Mouse (Mus musculus) kidney, embryonic 15.5 days (tissue): ENCODE measurements at regions not wholly inside any gene's neighbourhood (a gene's known extent, or its start where the extent isn't known, plus 50 kb on each side); places are given as distances from the start of the nearest gene placed in this dataset.

Source experiments
- ATAC-seq: fragments of 200-750 bp; cut with Nextera tagmentation; replicated peaks from 2 replicates; pipeline ENCODE4 v1.8.0; 2017; ENCODE audit warnings: moderate TSS enrichment; ENCODE audit not compliant: low FRiP score
- H3K27ac ChIP-seq: fragments of 300-500 bp; sonication (generic); 2 replicates; pipeline ENCODE4 v1.5.1; 2015; ENCODE audit warnings: mild to moderate bottlenecking, inconsistent platforms
- H3K27me3 ChIP-seq: fragments of 300-500 bp; sonication (generic); 2 replicates; pipeline ENCODE4 v1.6.1; 2015; ENCODE audit warnings: inconsistent platforms
- H3K36me3 ChIP-seq: fragments of 300-500 bp; sonication (generic); 2 replicates; pipeline ENCODE4 v1.6.1; 2015; ENCODE audit warnings: inconsistent platforms
- H3K4me1 ChIP-seq: fragments of 300-500 bp; sonication (generic); 2 replicates; pipeline ENCODE4 v1.6.1; 2015; ENCODE audit warnings: inconsistent platforms
- H3K4me2 ChIP-seq: fragments of 300-500 bp; sonication (generic); 2 replicates; pipeline ENCODE4 v1.6.1; 2015; ENCODE audit warnings: moderate library complexity, mild to moderate bottlenecking, inconsistent platforms
- H3K4me3 ChIP-seq: fragments of 300-500 bp; sonication (generic); replicated peaks from 2 replicates; pipeline ENCODE4 v1.5.1; 2015; ENCODE audit warnings: mild to moderate bottlenecking, inconsistent platforms
- H3K9ac ChIP-seq: fragments of 300-500 bp; sonication (generic); 2 replicates; pipeline ENCODE4 v1.6.1; 2015; ENCODE audit warnings: mild to moderate bottlenecking, inconsistent platforms
- H3K9me3 ChIP-seq: fragments of 300-500 bp; sonication (generic); replicated peaks from 2 replicates; pipeline ENCODE4 v1.6.1; 2016; ENCODE audit warnings: inconsistent platforms
- WGBS: fragments of 180-500 bp; shearing (Covaris S2); methylation state at CpG from one replicate; pipeline ENCODE4 v1.1.7; 2015; ENCODE audit warnings: mixed read lengths; 5-methylcytosine and 5-hydroxymethylcytosine counted together

GRCm38 (mm10) chr2:131688282-131688681 lies 126.2 kb upstream of the Adra1d start:
- WGBS, result 91% methylated on average over 2 of the region's 2 CpGs

GRCm38 (mm10) chr2:131687449-131687848 lies 125.4 kb upstream of the Adra1d start:
- Histone ChIP-seq H3K27me3 (no peaks in the 10 kb centered on the region), H3K36me3 (no peaks in the 10 kb centered on the region), H3K4me2 (no peak overlapping the region), H3K9me3 (no peaks in the 10 kb centered on the region), H3K4me3 (no peak overlapping the region), H3K9ac (no peak overlapping the region), H3K4me1 (no peaks in the 10 kb centered on the region), H3K27ac (no peak overlapping the region)
- WGBS, result 86% methylated on average over 2 of the region's 2 CpGs
- no peak for ATAC-seq

More at GRCm38 (mm10) chr2:131688282-131688681, 126.2 kb upstream of the Adra1d start:
- no peak overlapping the region for H3K4me2 ChIP-seq
- no peaks in the 10 kb centered on the region for H3K9me3 ChIP-seq
- no peaks in the 10 kb centered on the region for H3K36me3 ChIP-seq
- no peaks in the 10 kb centered on the region for H3K4me1 ChIP-seq
- no peak for ATAC-seq
- no peaks in the 10 kb centered on the region for H3K27me3 ChIP-seq
- no peak overlapping the region for H3K4me3 ChIP-seq
- no peak overlapping the region for H3K27ac ChIP-seq
- no peak overlapping the region for H3K9ac ChIP-seq

GRCm38 (mm10) chr2:131686748-131687147 lies 124.7 kb upstream of the Adra1d start:
- Histone ChIP-seq H3K4me3 (no peak overlapping the region), H3K4me2 (no peak overlapping the region), H3K36me3 (no peaks in the 10 kb centered on the region), H3K27ac (no peak overlapping the region), H3K27me3 (no peaks in the 10 kb centered on the region), H3K9ac (no peak overlapping the region), H3K4me1 (no peaks in the 10 kb centered on the region), H3K9me3 (no peaks in the 10 kb centered on the region)
- 65% methylated on average over 2 of the region's 2 CpGs for WGBS
- no peak for ATAC-seq

GRCm38 (mm10) chr2:131685326-131685725 lies 123.2 kb upstream of the Adra1d start:
- ATAC-seq, result no peak
- Histone ChIP-seq H3K9ac (no peak overlapping the region), H3K4me1 (no peaks in the 10 kb centered on the region), H3K27ac (no peak overlapping the region), H3K27me3 (no peaks in the 10 kb centered on the region), H3K36me3 (no peaks in the 10 kb centered on the region), H3K4me3 (no peak overlapping the region), H3K4me2 (no peak overlapping the region), H3K9me3 (no peaks in the 10 kb centered on the region)
- WGBS, result 90% methylated on average over 3 of the region's 3 CpGs

- ATAC-seq, result no peak
- no peaks in the 10 kb centered on the region for H3K4me1 ChIP-seq
- no peak overlapping the region for H3K27ac ChIP-seq
- H3K4me3 ChIP-seq, result no peak overlapping the region
- H3K9me3 ChIP-seq, result no peaks in the 10 kb centered on the region
- H3K4me2 ChIP-seq, result no peak overlapping the region
- WGBS, result 88% methylated on average over 2 of the region's 2 CpGs
- H3K27me3 ChIP-seq, result no peaks in the 10 kb centered on the region
- no peak overlapping the region for H3K9ac ChIP-seq
- H3K36me3 ChIP-seq, result no peaks in the 10 kb centered on the region
These were observed 121.7 kb upstream of the Adra1d start for GRCm38 (mm10) chr2:131683734-131684133.

GRCm38 (mm10) chr2:131678484-131678883 lies 116.4 kb upstream of the Adra1d start:
- H3K4me2 ChIP-seq, result no peak overlapping the region
- no peaks in the 10 kb centered on the region for H3K36me3 ChIP-seq
- H3K4me3 ChIP-seq, result no peak overlapping the region
- no peaks in the 10 kb centered on the region for H3K9me3 ChIP-seq
- WGBS, result 58% methylated on average over 2 of the region's 2 CpGs
- H3K9ac ChIP-seq, result no peak overlapping the region
- H3K27me3 ChIP-seq, result no peaks in the 10 kb centered on the region
- H3K4me1 ChIP-seq, result no peaks in the 10 kb centered on the region
- no peak for ATAC-seq
- H3K27ac ChIP-seq, result no peak overlapping the region

- WGBS, result 97% methylated on average over 1 of the region's 1 CpGs
- no peak overlapping the region for H3K27ac ChIP-seq
These were observed 114.7 kb upstream of the Adra1d start for GRCm38 (mm10) chr2:131676736-131677135.

GRCm38 (mm10) chr2:131674872-131675271 lies 112.8 kb upstream of the Adra1d start:
- Histone ChIP-seq H3K4me1 (no peaks in the 10 kb centered on the region), H3K27ac (no peak overlapping the region), H3K36me3 (no peaks in the 10 kb centered on the region), H3K4me3 (no peak overlapping the region), H3K9me3 (no peaks in the 10 kb centered on the region), H3K27me3 (no peaks in the 10 kb centered on the region), H3K4me2 (no peak overlapping the region), H3K9ac (no peak overlapping the region)
- ATAC-seq, result no peak
- 90% methylated on average over 6 of the region's 6 CpGs for WGBS

More at GRCm38 (mm10) chr2:131676736-131677135, 114.7 kb upstream of the Adra1d start:
- Histone ChIP-seq H3K36me3 (no peaks in the 10 kb centered on the region), H3K4me2 (no peak overlapping the region), H3K4me1 (no peaks in the 10 kb centered on the region), H3K9ac (no peak overlapping the region), H3K9me3 (no peaks in the 10 kb centered on the region), H3K4me3 (no peak overlapping the region), H3K27me3 (no peaks in the 10 kb centered on the region)
- no peak for ATAC-seq

- Histone ChIP-seq H3K4me2 (no peak overlapping the region), H3K9ac (no peak overlapping the region), H3K27ac (no peak overlapping the region), H3K4me3 (no peak overlapping the region), H3K27me3 (no peaks in the 10 kb centered on the region), H3K36me3 (no peaks in the 10 kb centered on the region), H3K4me1 (no peaks in the 10 kb centered on the region), H3K9me3 (no peaks in the 10 kb centered on the region)
- 44% methylated on average over 3 of the region's 3 CpGs for WGBS
- ATAC-seq, result no peak
These were observed 111.3 kb upstream of the Adra1d start for GRCm38 (mm10) chr2:131673351-131673750.

- no peak for ATAC-seq
- Histone ChIP-seq H3K9ac (no peak overlapping the region), H3K27ac (no peak overlapping the region), H3K4me2 (no peak overlapping the region), H3K4me1 (no peaks in the 10 kb centered on the region), H3K36me3 (no peaks in the 10 kb centered on the region), H3K27me3 (no peaks in the 10 kb centered on the region), H3K4me3 (no peak overlapping the region), H3K9me3 (no peaks in the 10 kb centered on the region)
- 100% methylated on average over 1 of the region's 1 CpGs for WGBS
These were observed 110.6 kb upstream of the Adra1d start for GRCm38 (mm10) chr2:131672646-131673045.

GRCm38 (mm10) chr2:131672223-131672622 lies 110.1 kb upstream of the Adra1d start:
- no peaks in the 10 kb centered on the region for H3K4me1 ChIP-seq
- no peak for ATAC-seq
- no peaks in the 10 kb centered on the region for H3K36me3 ChIP-seq
- no peaks in the 10 kb centered on the region for H3K9me3 ChIP-seq
- WGBS, result 67% methylated on average over 1 of the region's 1 CpGs
- H3K27ac ChIP-seq, result no peak overlapping the region
- no peak overlapping the region for H3K4me2 ChIP-seq
- H3K4me3 ChIP-seq, result no peak overlapping the region
- H3K9ac ChIP-seq, result no peak overlapping the region
- H3K27me3 ChIP-seq, result no peaks in the 10 kb centered on the region

- no peaks in the 10 kb centered on the region for H3K9me3 ChIP-seq
- no peak overlapping the region for H3K4me3 ChIP-seq
- H3K27me3 ChIP-seq, result no peaks in the 10 kb centered on the region
- H3K4me2 ChIP-seq, result no peak overlapping the region
- H3K36me3 ChIP-seq, result no peaks in the 10 kb centered on the region
- ATAC-seq, result no peak
- H3K9ac ChIP-seq, result no peak overlapping the region
- no peak overlapping the region for H3K27ac ChIP-seq
- no peaks in the 10 kb centered on the region for H3K4me1 ChIP-seq
These were observed 108.8 kb upstream of the Adra1d start for GRCm38 (mm10) chr2:131670876-131671275.

GRCm38 (mm10) chr2:131667874-131668273 lies 105.8 kb upstream of the Adra1d start:
- Histone ChIP-seq H3K9me3 (no peaks in the 10 kb centered on the region), H3K4me2 (no peak overlapping the region), H3K4me1 (no peaks in the 10 kb centered on the region), H3K36me3 (no peaks in the 10 kb centered on the region), H3K27me3 (no peaks in the 10 kb centered on the region), H3K27ac (no peak overlapping the region), H3K4me3 (no peak overlapping the region), H3K9ac (no peak overlapping the region)
- ATAC-seq, result no peak
- WGBS, result 86% methylated on average over 2 of the region's 2 CpGs
